Mouse (Mus musculus): Measurements from ENCODE around the gene Nid2. TPM values are rescaled to one million over a fixed set of nuclear protein-coding genes. Genes with fewer than 3 reads are reported as not detected.

Gene Nid2
- polyA plus RNA-seq (2014; fragmentation: Nextera tagmentation; extraction: Ambion mirVana), result 90.2 and 106 TPM in 2 replicates

GRCm38 (mm10) chr14:19751025-19751771 is at the start of gene Nid2:
Gene Nid2, plus strand, starts transcription at chr14:19751265.
- Histone ChIP-seq H3K4me1 (ENCODE audit: control insufficient read depth in 2 of 2, insufficient read depth in 2 of 2, low read length in 2 of 2) (peaks cover 4 to 38% of the 10 kb centered on the region in 2 experiments), H3K9me3 (ENCODE audit: control insufficient read depth, low read length) (no peaks in the 10 kb centered on the region), H3K27ac (replicated peaks in 1 of 2; ENCODE audit: control insufficient read depth in 1 of 2, insufficient read depth in 1 of 2, low read depth in 2 of 2, low read length in 2 of 2) (peak within 1 kb of the TSS; percentile 80 to 82), H3K36me3 (ENCODE audit: control insufficient read depth, insufficient read depth, low read length) (peaks cover 17% of the 10 kb centered on the region), H3K4me3 (ENCODE audit: control insufficient read depth in 1 of 2, insufficient read depth in 1 of 2, low read depth in 1 of 2, low read length in 2 of 2) (peak within 1 kb of the TSS; percentile 64 to 80), H3K9ac (ENCODE audit: low read length) (peak within 1 kb of the TSS; percentile 79), H3K4me2 (ENCODE audit: low read length) (peak within 1 kb of the TSS; percentile 88), H3K27me3 (ENCODE audit: control insufficient read depth, insufficient read depth, low read length) (no peaks in the 10 kb centered on the region)
- under 1% methylated on average over 45 of the region's 45 CpGs for WGBS
- ATAC-seq (ENCODE audit: insufficient number of reproducible peaks, insufficient read depth, low FRiP score, low read depth), result peak; percentile 93

- no peaks in the 10 kb centered on the region for H3K9me3 ChIP-seq (ENCODE audit: control insufficient read depth, low read length)
Observed at GRCm38 (mm10) chr14:19701546-19701945, 49.5 kb upstream of the Nid2 start.

DNA sequence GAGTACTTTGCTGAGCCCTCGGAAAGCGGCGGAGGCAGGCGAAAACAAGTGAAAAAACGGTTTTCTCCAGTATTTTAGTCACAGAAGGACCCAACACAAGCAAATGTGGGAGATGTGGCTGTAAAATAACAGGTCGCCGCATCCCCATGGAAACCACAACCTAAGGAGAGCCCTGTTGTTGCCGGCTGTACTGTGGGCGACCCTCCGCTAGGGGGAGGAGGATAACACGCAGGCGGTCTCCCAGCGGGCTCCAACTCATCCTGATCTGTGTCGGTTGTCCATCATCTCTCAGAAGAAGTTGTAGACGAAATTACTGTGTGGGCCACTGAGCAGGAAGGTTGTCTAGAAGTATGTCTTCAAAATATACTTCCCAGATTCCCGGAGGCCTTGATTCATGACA is 45.4 kb upstream of the Nid2 start:
- no peak for ATAC-seq (ENCODE audit: insufficient number of reproducible peaks, insufficient read depth, low FRiP score, low read depth)

More at GRCm38 (mm10) chr14:19701546-19701945, 49.5 kb upstream of the Nid2 start:
- H3K9ac ChIP-seq (ENCODE audit: low read length), result no peak overlapping the region
- no peak overlapping the region for H3K4me2 ChIP-seq (ENCODE audit: low read length)
- peaks cover 0 to 5% of the 10 kb centered on the region in 2 experiments; a peak in 2 of 4 replicates for H3K4me1 ChIP-seq (ENCODE audit: control insufficient read depth in 2 of 2, insufficient read depth in 2 of 2, low read length in 2 of 2)
- no peak for ATAC-seq (ENCODE audit: insufficient number of reproducible peaks, insufficient read depth, low FRiP score, low read depth)
- no peaks in the 10 kb centered on the region for H3K27me3 ChIP-seq (ENCODE audit: control insufficient read depth, insufficient read depth, low read length)
- no peak overlapping the region for H3K4me3 ChIP-seq (ENCODE audit: control insufficient read depth in 1 of 2, insufficient read depth in 1 of 2, low read depth in 1 of 2, low read length in 2 of 2)
- no peak overlapping the region for H3K27ac ChIP-seq (replicated peaks in 1 of 2; ENCODE audit: control insufficient read depth in 1 of 2, insufficient read depth in 1 of 2, low read depth in 2 of 2, low read length in 2 of 2)
- H3K36me3 ChIP-seq (ENCODE audit: control insufficient read depth, insufficient read depth, low read length), result no peaks in the 10 kb centered on the region

GRCm38 (mm10) chr14:19706454-19706853 is 44.6 kb upstream of the Nid2 start:
- 1% methylated on average over 5 of the region's 5 CpGs for WGBS
- Histone ChIP-seq H3K27me3 (ENCODE audit: control insufficient read depth, insufficient read depth, low read length) (no peaks in the 10 kb centered on the region), H3K36me3 (ENCODE audit: control insufficient read depth, insufficient read depth, low read length) (no peaks in the 10 kb centered on the region), H3K4me2 (ENCODE audit: low read length) (no peak overlapping the region; the same call in 1 of the 2 replicates), H3K9me3 (ENCODE audit: control insufficient read depth, low read length) (no peaks in the 10 kb centered on the region), H3K9ac (ENCODE audit: low read length) (no peak overlapping the region), H3K27ac (replicated peaks in 1 of 2; ENCODE audit: control insufficient read depth in 1 of 2, insufficient read depth in 1 of 2, low read depth in 2 of 2, low read length in 2 of 2) (no peak overlapping the region), H3K4me3 (ENCODE audit: control insufficient read depth in 1 of 2, insufficient read depth in 1 of 2, low read depth in 1 of 2, low read length in 2 of 2) (no peak overlapping the region), H3K4me1 (ENCODE audit: control insufficient read depth in 2 of 2, insufficient read depth in 2 of 2, low read length in 2 of 2) (peaks cover 13 to 25% of the 10 kb centered on the region in 2 experiments)
- no peak for ATAC-seq (ENCODE audit: insufficient number of reproducible peaks, insufficient read depth, low FRiP score, low read depth)

More for the DNA sequence above, 45.4 kb upstream of the Nid2 start:
- peak overlapping the region; percentile 26; the same call in 1 of the 2 replicates for H3K4me2 ChIP-seq (ENCODE audit: low read length)
- WGBS, result 10% methylated on average over 16 of the region's 16 CpGs
- no peaks in the 10 kb centered on the region for H3K9me3 ChIP-seq (ENCODE audit: control insufficient read depth, low read length)
- no peak overlapping the region for H3K27ac ChIP-seq (replicated peaks in 1 of 2; ENCODE audit: control insufficient read depth in 1 of 2, insufficient read depth in 1 of 2, low read depth in 2 of 2, low read length in 2 of 2)
- H3K36me3 ChIP-seq (ENCODE audit: control insufficient read depth, insufficient read depth, low read length), result no peaks in the 10 kb centered on the region
- no peaks in the 10 kb centered on the region for H3K27me3 ChIP-seq (ENCODE audit: control insufficient read depth, insufficient read depth, low read length)
- H3K9ac ChIP-seq (ENCODE audit: low read length), result no peak overlapping the region
- H3K4me1 ChIP-seq (ENCODE audit: control insufficient read depth in 2 of 2, insufficient read depth in 2 of 2, low read length in 2 of 2), result peaks cover 13 to 25% of the 10 kb centered on the region in 2 experiments
- H3K4me3 ChIP-seq (ENCODE audit: control insufficient read depth in 1 of 2, insufficient read depth in 1 of 2, low read depth in 1 of 2, low read length in 2 of 2), result no peak overlapping the region

GRCm38 (mm10) chr14:19706997-19707396 is 44.1 kb upstream of the Nid2 start:
- no peaks in the 10 kb centered on the region for H3K9me3 ChIP-seq (ENCODE audit: control insufficient read depth, low read length)
- peaks cover 13 to 25% of the 10 kb centered on the region in 2 experiments for H3K4me1 ChIP-seq (ENCODE audit: control insufficient read depth in 2 of 2, insufficient read depth in 2 of 2, low read length in 2 of 2)
- H3K9ac ChIP-seq (ENCODE audit: low read length), result no peak overlapping the region
- 0 out of 2 replicates have a peak, but pooled peaks have one; percentile 35 for ATAC-seq (ENCODE audit: insufficient number of reproducible peaks, insufficient read depth, low FRiP score, low read depth)
- 51% methylated on average over 2 of the region's 2 CpGs for WGBS
- H3K4me3 ChIP-seq (ENCODE audit: control insufficient read depth in 1 of 2, insufficient read depth in 1 of 2, low read depth in 1 of 2, low read length in 2 of 2), result no peak overlapping the region
- no peaks in the 10 kb centered on the region for H3K36me3 ChIP-seq (ENCODE audit: control insufficient read depth, insufficient read depth, low read length)
- no peaks in the 10 kb centered on the region for H3K27me3 ChIP-seq (ENCODE audit: control insufficient read depth, insufficient read depth, low read length)
- H3K27ac ChIP-seq (replicated peaks in 1 of 2; ENCODE audit: control insufficient read depth in 1 of 2, insufficient read depth in 1 of 2, low read depth in 2 of 2, low read length in 2 of 2), result 0 out of 4 replicates have a peak overlapping the region, but pooled peaks of 1 of the 2 experiments have one; percentile 4
- H3K4me2 ChIP-seq (ENCODE audit: low read length), result no peak overlapping the region; the same call in 1 of the 2 replicates

DNA sequence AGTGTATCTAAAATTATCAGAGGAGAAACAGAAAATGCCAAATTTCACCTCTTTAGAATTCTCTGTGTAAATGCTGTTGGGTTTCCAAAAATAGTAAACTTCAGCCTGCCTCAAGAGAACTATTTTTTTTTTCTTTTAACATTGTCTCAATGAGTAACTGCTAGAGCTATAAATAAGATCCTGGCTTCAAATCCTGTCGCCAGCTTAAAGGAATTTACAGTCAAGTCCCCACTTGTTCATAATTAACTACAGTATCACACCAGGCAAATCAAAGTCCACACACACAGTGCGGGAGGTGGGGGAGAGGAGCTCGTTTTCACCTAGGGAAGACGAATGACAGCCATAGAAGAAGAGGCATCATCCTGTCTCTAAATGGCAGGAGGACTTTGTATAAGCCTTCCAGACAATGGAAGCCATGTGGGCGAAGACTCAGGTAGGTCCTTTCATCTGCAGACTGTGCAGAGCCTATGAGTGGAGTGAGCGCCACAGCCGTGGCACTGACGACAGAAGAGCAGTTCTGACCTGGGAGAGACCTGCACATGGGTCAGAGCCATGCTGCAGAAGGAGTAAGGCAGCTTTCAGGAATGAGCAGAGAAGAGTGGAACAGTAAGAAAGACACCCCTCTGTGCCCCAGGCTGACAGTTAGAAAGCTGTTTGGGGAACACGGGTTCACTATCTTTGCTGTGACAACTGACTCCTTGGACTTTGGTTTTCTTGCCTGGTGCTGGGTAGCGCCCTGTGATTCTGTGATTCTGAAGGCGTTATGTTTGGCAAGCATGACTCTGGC is 43.2 kb upstream of the Nid2 start:
- Histone ChIP-seq H3K4me2 (ENCODE audit: low read length) (no peak overlapping the region), H3K27ac (replicated peaks in 1 of 2; ENCODE audit: control insufficient read depth in 1 of 2, insufficient read depth in 1 of 2, low read depth in 2 of 2, low read length in 2 of 2) (no peak overlapping the region), H3K27me3 (ENCODE audit: control insufficient read depth, insufficient read depth, low read length) (no peaks in the 10 kb centered on the region), H3K4me3 (ENCODE audit: control insufficient read depth in 1 of 2, insufficient read depth in 1 of 2, low read depth in 1 of 2, low read length in 2 of 2) (no peak overlapping the region), H3K36me3 (ENCODE audit: control insufficient read depth, insufficient read depth, low read length) (no peaks in the 10 kb centered on the region), H3K4me1 (ENCODE audit: control insufficient read depth in 2 of 2, insufficient read depth in 2 of 2, low read length in 2 of 2) (peaks cover 15 to 33% of the 10 kb centered on the region in 2 experiments), H3K9ac (ENCODE audit: low read length) (no peak overlapping the region), H3K9me3 (ENCODE audit: control insufficient read depth, low read length) (no peaks in the 10 kb centered on the region)
- ATAC-seq (ENCODE audit: insufficient number of reproducible peaks, insufficient read depth, low FRiP score, low read depth), result no peak
- 40% methylated on average over 11 of the region's 11 CpGs for WGBS

DNA sequence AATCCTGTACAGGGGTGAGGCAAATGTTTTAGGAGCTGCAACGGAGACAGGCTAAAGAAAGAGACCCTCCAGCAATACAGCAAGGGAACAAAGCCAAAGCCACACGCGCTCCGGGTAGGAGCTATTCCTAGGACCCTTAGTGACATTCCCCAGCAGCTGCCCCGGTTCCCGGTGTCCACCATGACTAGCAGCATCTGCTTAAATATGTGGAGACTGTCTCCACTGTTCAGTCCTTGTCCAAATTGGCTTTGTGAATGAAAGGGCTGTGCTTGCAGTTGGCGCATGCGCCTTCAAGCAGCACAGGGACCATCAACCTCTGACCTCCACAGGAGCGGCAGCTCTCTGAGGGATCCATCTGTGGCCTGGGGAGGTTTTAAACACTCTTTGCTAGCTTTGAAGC is 41.9 kb upstream of the Nid2 start:
- Histone ChIP-seq H3K9me3 (ENCODE audit: control insufficient read depth, low read length) (no peaks in the 10 kb centered on the region), H3K36me3 (ENCODE audit: control insufficient read depth, insufficient read depth, low read length) (no peaks in the 10 kb centered on the region), H3K9ac (ENCODE audit: low read length) (no peak overlapping the region), H3K4me2 (ENCODE audit: low read length) (no peak overlapping the region), H3K4me3 (ENCODE audit: control insufficient read depth in 1 of 2, insufficient read depth in 1 of 2, low read depth in 1 of 2, low read length in 2 of 2) (no peak overlapping the region), H3K4me1 (ENCODE audit: control insufficient read depth in 2 of 2, insufficient read depth in 2 of 2, low read length in 2 of 2) (peaks cover 17 to 34% of the 10 kb centered on the region in 2 experiments), H3K27me3 (ENCODE audit: control insufficient read depth, insufficient read depth, low read length) (no peaks in the 10 kb centered on the region), H3K27ac (replicated peaks in 1 of 2; ENCODE audit: control insufficient read depth in 1 of 2, insufficient read depth in 1 of 2, low read depth in 2 of 2, low read length in 2 of 2) (0 out of 4 replicates have a peak overlapping the region, but pooled peaks of 1 of the 2 experiments have one; percentile 43)
- WGBS, result 45% methylated on average over 9 of the region's 9 CpGs
- ATAC-seq (ENCODE audit: insufficient number of reproducible peaks, insufficient read depth, low FRiP score, low read depth), result no peak

Data from heart, embryonic 14.5 days (tissue).